Mouse (Mus musculus) T-helper 1 cell (primary cell): ENCODE measurements around the gene Setd1a.
"Not testable (repeated sequence)": the region's sequence is repeated elsewhere in the genome, so short reads cannot be mapped to it uniquely, and the experiment has no call there.

Experiments used
- in situ Hi-C: fragments of 300-600 bp; cut with MboI, MseI; formaldehyde crosslinking; loops from one replicate; pipeline ENCODE4 v1.15.1; 2025; ENCODE audit warnings: high pct_unique_total_duplicates

Setd1a gene

DNA sequence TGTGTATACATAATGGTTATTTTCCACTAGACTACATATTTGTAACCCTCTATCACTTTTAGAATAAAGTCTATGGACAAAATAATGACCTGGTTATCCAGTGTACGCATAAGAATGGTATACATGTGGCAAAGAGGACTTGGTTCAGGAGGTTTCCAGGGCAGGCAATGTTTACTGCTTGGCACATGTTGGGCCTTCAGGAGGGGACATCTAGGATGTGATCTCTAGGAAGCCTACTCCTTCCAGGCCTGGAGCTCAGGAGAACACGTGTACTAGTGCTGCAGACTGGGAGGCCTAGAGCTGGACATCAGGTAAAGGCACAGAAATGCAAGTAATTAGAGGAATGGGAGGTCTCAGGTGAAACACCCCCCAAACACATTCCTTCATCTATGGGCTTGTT is 59.1 kb downstream of the Setd1a start:
- in situ Hi-C loops, result no loop called here

DNA sequence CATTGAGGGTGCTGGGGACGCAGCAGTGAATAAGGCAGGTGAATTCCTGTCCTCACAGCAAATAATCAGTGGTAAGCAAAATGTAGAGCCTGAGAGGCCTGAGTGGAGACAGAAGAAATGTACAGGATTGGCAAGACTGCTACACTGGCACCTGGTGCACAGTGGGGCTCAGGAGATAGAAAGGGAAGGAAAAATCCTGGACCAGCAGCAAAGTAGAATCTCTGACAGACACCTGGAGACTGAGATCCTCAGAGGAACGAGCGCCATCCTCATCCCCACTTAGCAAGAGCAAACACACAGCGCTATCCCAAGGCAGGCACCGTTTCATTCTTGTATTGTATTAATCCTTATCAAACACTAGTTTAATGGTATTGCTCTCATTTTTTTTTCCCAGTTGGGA is 61.0 kb downstream of the Setd1a start:
- in situ Hi-C loops, result no loop called here

DNA sequence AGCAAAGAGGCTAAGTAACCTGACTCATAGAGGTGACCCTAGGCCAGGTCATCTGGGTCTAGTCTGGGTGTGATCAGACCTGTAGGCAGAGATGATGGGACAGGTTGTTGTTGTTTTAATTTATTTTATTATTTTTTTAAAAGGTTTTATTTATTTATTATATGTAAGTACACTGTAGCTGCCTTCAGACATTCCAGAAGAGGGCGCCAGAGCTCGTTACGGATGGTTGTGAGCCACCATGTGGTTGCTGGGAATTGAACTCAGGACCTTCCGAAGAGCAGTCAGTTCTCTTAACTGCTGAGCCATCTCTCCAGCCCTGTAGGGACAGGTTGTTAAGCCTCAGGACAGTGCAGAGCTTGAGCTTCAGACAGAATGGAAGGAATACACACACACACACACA is 61.4 kb downstream of the Setd1a start:
- in situ Hi-C loops, result not testable (repeated sequence)

DNA sequence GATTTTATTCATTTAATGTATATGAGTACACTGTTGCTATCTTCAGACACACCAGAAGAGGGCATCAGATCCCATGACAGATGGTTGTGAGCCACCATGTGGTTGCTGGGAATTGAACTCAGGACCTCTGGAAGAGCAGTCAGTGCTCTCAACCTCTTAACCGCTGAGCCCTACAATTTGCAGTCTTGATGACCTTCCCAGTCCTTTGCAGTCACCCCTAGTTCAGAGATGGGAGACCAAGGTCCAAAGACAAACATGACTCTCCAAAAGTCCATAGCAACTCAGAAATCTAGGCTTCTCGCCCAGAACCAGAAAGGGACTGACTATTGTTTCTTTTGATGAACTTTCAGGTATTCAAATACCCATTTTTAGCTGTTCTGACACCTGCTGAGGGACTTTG is 63.6 kb downstream of the Setd1a start:
- in situ Hi-C loops, result loop anchor here (5.0 kb wide), 1 partner anchor 63 kb away; the partner anchor contains the start of gene Setd1a

DNA sequence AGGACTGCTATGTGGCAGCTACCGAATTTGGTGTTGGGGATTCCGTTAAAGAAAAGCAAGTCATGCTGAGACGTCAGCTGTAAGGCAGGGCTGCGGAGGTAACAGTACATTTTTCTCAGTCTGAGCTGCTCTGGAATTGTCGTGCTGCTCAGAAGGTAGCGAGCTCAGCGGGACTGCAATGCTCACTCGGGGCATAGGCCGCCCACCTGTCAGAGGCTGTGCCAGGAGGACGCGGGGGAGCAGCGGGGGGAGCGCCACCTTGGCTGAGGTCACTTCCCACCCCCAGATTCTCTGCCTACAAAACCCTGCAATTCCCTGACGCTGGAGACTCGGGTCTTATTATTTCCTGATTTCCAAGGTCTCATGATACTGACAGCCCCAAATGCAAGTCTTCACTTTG is 64.4 kb downstream of the Setd1a start:
- in situ Hi-C loops, result loop anchor here (5.0 kb wide), 1 partner anchor 64 kb away; the partner anchor contains the start of gene Setd1a

DNA sequence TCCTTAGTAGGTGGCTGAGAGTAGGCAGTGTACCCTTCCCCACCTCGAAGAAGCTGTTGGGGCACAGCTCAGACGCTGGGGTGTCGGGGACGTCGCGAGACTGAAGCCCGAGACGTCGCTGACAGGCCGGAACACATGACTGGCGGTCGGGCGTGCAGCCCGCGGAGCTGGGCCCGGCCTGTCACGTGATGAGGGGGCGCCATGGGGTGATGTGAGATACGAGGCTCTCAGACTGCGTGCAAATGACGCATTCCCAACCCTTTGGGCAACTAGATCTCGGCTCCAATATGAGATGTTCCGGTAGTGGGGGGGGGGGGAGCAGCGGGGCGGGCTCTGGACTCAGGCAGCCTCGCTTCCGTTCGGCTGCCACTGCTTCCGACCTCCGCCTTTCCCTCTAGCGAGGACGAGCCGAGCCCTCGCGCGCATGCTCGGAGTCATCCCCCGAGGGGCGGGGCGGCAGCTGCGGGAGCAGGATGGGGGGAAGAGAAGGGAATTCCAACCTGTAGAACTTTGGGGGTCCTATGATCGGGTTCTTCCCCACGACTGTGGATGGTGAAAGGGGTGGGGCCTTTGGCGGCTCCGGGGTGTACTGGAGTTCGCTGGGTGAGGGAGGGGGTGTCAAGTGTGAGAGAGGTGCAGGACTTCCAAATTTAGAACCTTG is 65.0 kb downstream of the Setd1a start:
- in situ Hi-C loops, result loop anchor here (5.0 kb wide), 1 partner anchor 64 kb away; the partner anchor contains the start of gene Setd1a

DNA sequence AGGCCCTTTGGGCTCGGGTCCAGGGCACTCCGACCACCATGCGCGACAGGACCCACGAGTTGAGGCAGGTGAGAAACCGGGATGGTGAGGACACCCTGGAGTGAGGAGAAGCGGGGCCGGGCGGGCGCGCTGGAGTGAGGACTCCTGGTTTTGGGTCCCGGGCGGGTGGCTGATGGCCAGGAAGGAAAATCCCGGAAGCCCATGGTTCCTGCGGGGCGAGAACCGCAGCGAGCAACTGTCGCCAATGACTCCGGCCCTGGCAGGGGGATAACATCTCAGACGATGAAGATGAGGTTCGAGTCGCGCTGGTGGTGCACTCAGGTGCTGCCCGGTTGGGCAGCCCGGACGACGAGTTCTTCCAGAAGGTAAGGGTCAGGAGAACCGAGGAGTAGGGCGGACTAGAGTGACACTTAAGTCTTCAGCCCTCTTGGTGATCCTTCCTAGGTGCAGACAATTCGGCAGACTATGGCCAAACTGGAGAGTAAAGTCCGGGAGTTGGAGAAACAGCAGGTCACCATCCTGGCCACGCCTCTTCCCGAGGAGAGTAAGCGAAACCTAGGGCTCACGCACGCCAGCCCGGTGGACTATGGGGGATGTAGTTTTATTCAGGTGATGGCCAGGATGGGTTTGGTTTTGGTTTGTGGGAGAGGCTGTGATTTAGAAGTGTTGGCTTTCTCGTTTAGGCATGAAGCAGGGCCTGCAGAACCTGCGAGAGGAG is 65.7 kb downstream of the Setd1a start:
- in situ Hi-C loops, result loop anchor here (5.0 kb wide), 1 partner anchor 65 kb away; the partner anchor contains the start of gene Setd1a
